Mouse (Mus musculus) megakaryocyte, adult 5-6 weeks (primary cell): Measurements from ENCODE around the gene Macrod2. TPM values are rescaled to one million over a fixed set of nuclear protein-coding genes. Genes with fewer than 3 reads are reported as not detected.

Source experiments
- ATAC-seq: 2 replicates; pipeline ENCODE4 v1.8.0; 2016; ENCODE audit warnings: mild to moderate bottlenecking, inconsistent platforms; ENCODE audit not compliant: poor library complexity, severe bottlenecking
- total RNA-seq, 2 experiments: library from RNA; stranded (forward) in 1 of 2; stranded (reverse) in 1 of 2; fragments of 153-499, 151-499 nt in 1 of 2; fragments of 221-1000, 200-1000 nt in 1 of 2; gene quantifications; 2 replicates each; pipeline versions ENCODE4 v1.2.3 to v1.2.4; 2015 to 2017

The Macrod2 gene
- total RNA-seq, 2 experiments from 2014 or later = 0.31 to 1.7 TPM

- no peak for ATAC-seq
Measured at GRCm38 (mm10) chr2:141578206-141578605, 1183.1 kb downstream of the Macrod2 start.

- no peak for ATAC-seq
Measured at GRCm38 (mm10) chr2:141582431-141582830, 1187.3 kb downstream of the Macrod2 start.

- no peak for ATAC-seq
Measured at GRCm38 (mm10) chr2:141582933-141583332, 1187.8 kb downstream of the Macrod2 start.

- ATAC-seq = no peak
Measured at GRCm38 (mm10) chr2:141587290-141587689, 1192.2 kb downstream of the Macrod2 start.

GRCm38 (mm10) chr2:141591326-141591725, 1196.2 kb downstream of the Macrod2 start:
- no peak for ATAC-seq

GRCm38 (mm10) chr2:141594811-141595210, 1199.7 kb downstream of the Macrod2 start:
- no peak for ATAC-seq

- ATAC-seq = no peak
Measured at GRCm38 (mm10) chr2:141617721-141618120, 1222.6 kb downstream of the Macrod2 start.

- no peak for ATAC-seq
Measured at GRCm38 (mm10) chr2:141618257-141618656, 1223.1 kb downstream of the Macrod2 start.

GRCm38 (mm10) chr2:141664051-141664450, 1268.9 kb downstream of the Macrod2 start:
- ATAC-seq = no peak

GRCm38 (mm10) chr2:141672814-141673213, 1277.7 kb downstream of the Macrod2 start:
- no peak for ATAC-seq

- no peak for ATAC-seq
Measured at GRCm38 (mm10) chr2:141673405-141673804, 1278.3 kb downstream of the Macrod2 start.

- ATAC-seq = no peak
Measured at GRCm38 (mm10) chr2:141697541-141697940, 1302.4 kb downstream of the Macrod2 start.

GRCm38 (mm10) chr2:141698320-141698719, 1303.2 kb downstream of the Macrod2 start:
- ATAC-seq = no peak

GRCm38 (mm10) chr2:141700759-141701452, 1305.8 kb downstream of the Macrod2 start:
- ATAC-seq = no peak

GRCm38 (mm10) chr2:141711785-141712184, 1316.7 kb downstream of the Macrod2 start:
- no peak for ATAC-seq

- ATAC-seq = no peak
Measured at GRCm38 (mm10) chr2:141712265-141712664, 1317.2 kb downstream of the Macrod2 start.

- no peak for ATAC-seq
Measured at GRCm38 (mm10) chr2:141715061-141715460, 1320.0 kb downstream of the Macrod2 start.

- ATAC-seq = no peak
Measured at GRCm38 (mm10) chr2:141722531-141722930, 1327.4 kb downstream of the Macrod2 start.

GRCm38 (mm10) chr2:141728998-141729397, 1333.9 kb downstream of the Macrod2 start:
- ATAC-seq = no peak

- no peak for ATAC-seq
Measured at GRCm38 (mm10) chr2:141736685-141737456, 1341.8 kb downstream of the Macrod2 start.

- ATAC-seq = no peak
Measured at GRCm38 (mm10) chr2:141738702-141739101, 1343.6 kb downstream of the Macrod2 start.

GRCm38 (mm10) chr2:141740318-141740717, 1345.2 kb downstream of the Macrod2 start:
- no peak for ATAC-seq
